Mouse (Mus musculus): ENCODE data around the gene Mrpl21. TPM values are rescaled to one million over a fixed set of nuclear protein-coding genes. Genes with fewer than 3 reads are reported as not detected.

Mrpl21 gene
- total and polyA plus RNA-seq, 3 experiments = 86.0 to 129 (median 116) TPM

- TF ChIP-seq TBP (conservative IDR thresholded peaks at IDR 0.05; ENCODE audit: low read depth, low read length) (no peak), ZNF384 (IDR thresholded peaks at IDR 0.05; ENCODE audit: low read depth, low read length) (no peak), SMC3 (IDR thresholded peaks at IDR 0.05; ENCODE audit: low read depth, low read length) (no peak), POLR2A (IDR thresholded peaks at IDR 0.05; ENCODE audit: low read depth, low read length) (no peak), MXI1 (IDR thresholded peaks at IDR 0.05; ENCODE audit: low read depth, low read length) (no peak), ELF1 (IDR thresholded peaks at IDR 0.05; ENCODE audit: low read depth, low read length) (no peak), ZC3H11A (IDR thresholded peaks at IDR 0.05; ENCODE audit: low read depth, low read length) (no peak), CHD1 (IDR thresholded peaks at IDR 0.05; ENCODE audit: low read depth, low read length) (no peak)
Measured at GRCm38 (mm10) chr19:3304017-3304416, 21.3 kb downstream of the Mrpl21 start (continued).

GRCm38 (mm10) chr19:3307175-3307949 is 24.7 kb downstream of the Mrpl21 start:
- H3K36me3 ChIP-seq (replicated peaks in 1 of 2; ENCODE audit: control insufficient read depth in 1 of 2, insufficient read depth in 1 of 2, low read length in 1 of 2) = no peaks in the 10 kb centered on the region
- H3K4me2 ChIP-seq (ENCODE audit: insufficient read depth, low read depth, poor library complexity, severe bottlenecking) = no peak overlapping the region
- no peak overlapping the region for H3K4me3 ChIP-seq (replicated peaks in 1 of 3; ENCODE audit: low read depth in 2 of 3, low read length in 2 of 3, poor library complexity in 1 of 3)
- H3K27ac ChIP-seq (ENCODE audit: insufficient read depth, low read depth) = no peak overlapping the region
- H3K27me3 ChIP-seq (replicated peaks) = peaks cover 3% of the 10 kb centered on the region
- DNase-seq (ENCODE audit: extremely low read depth) = no peak
- no peaks in the 10 kb centered on the region for H3K79me2 ChIP-seq (replicated peaks; ENCODE audit: control insufficient read depth, extremely low read depth, insufficient read depth, poor library complexity, severe bottlenecking)
- no peak for TF ChIP-seq NELFE (IDR thresholded peaks at IDR 0.05; ENCODE audit: low read depth, low read length)
- TF ChIP-seq ZNF384 (IDR thresholded peaks at IDR 0.05; ENCODE audit: low read depth, low read length) = no peak
- TF ChIP-seq ZC3H11A (IDR thresholded peaks at IDR 0.05; ENCODE audit: low read depth, low read length) = no peak
- no peak for TF ChIP-seq IRF4 (IDR thresholded peaks at IDR 0.05; ENCODE audit: low read depth, low read length)
- no peak for TF ChIP-seq HCFC1 (IDR thresholded peaks at IDR 0.05; ENCODE audit: low read depth, low read length)
- no peak for TF ChIP-seq MAZ (IDR thresholded peaks at IDR 0.05; ENCODE audit: low read depth, low read length)
- no peak for TF ChIP-seq EP300 (IDR thresholded peaks at IDR 0.05; ENCODE audit: low read length)
- no peak for TF ChIP-seq MAX (IDR thresholded peaks at IDR 0.05; ENCODE audit: low read length)
- no peak for TF ChIP-seq KAT2A (IDR thresholded peaks at IDR 0.05; ENCODE audit: insufficient replicate concordance, low read length)
- no peak for TF ChIP-seq USF1 (IDR thresholded peaks at IDR 0.05; ENCODE audit: low read depth, low read length)
- no peak for TF ChIP-seq JUN (IDR thresholded peaks at IDR 0.05; ENCODE audit: insufficient read depth, low read depth, low read length)
- in situ Hi-C loops (cut with MboI; ENCODE audit: low pct_ligation_motif_present, low pct_unique_long_range_greater_than_20kb, low sequenced_read_pairs) = no loop called here
- no peak overlapping the region for H3K9ac ChIP-seq (ENCODE audit: insufficient read depth, low read depth)
- dilution Hi-C loops (cut with MboI; ENCODE audit: extremely low pct_ligation_motif_present, extremely low pct_unique_long_range_greater_than_20kb, low sequenced_read_pairs) = no loop called here
- H3K4me1 ChIP-seq (ENCODE audit: control insufficient read depth in 1 of 2, insufficient read depth in 2 of 2) = peaks cover 4 to 8% of the 10 kb centered on the region in 2 experiments; a peak in 3 of 4 replicates
- peaks cover 4% of the 10 kb centered on the region for H3K9me3 ChIP-seq (replicated peaks; ENCODE audit: low read length)

GRCm38 (mm10) chr19:3319341-3319740 is 36.6 kb downstream of the Mrpl21 start:
- Histone ChIP-seq H3K4me1 (ENCODE audit: control insufficient read depth in 1 of 2, insufficient read depth in 2 of 2) (peaks cover 2 to 21% of the 10 kb centered on the region in 2 experiments), H3K27me3 (replicated peaks) (peaks cover 18% of the 10 kb centered on the region), H3K27ac (ENCODE audit: insufficient read depth, low read depth) (no peak overlapping the region), H3K79me2 (replicated peaks; ENCODE audit: control insufficient read depth, extremely low read depth, insufficient read depth, poor library complexity, severe bottlenecking) (no peaks in the 10 kb centered on the region), H3K9me3 (replicated peaks; ENCODE audit: low read length) (peaks cover 5% of the 10 kb centered on the region), H3K36me3 (replicated peaks in 1 of 2; ENCODE audit: control insufficient read depth in 1 of 2, insufficient read depth in 1 of 2, low read length in 1 of 2) (no peaks in the 10 kb centered on the region), H3K4me2 (ENCODE audit: insufficient read depth, low read depth, poor library complexity, severe bottlenecking) (no peak overlapping the region), H3K9ac (ENCODE audit: insufficient read depth, low read depth) (no peak overlapping the region), H3K4me3 (replicated peaks in 1 of 3; ENCODE audit: low read depth in 2 of 3, low read length in 2 of 3, poor library complexity in 1 of 3) (no peak overlapping the region)
- no peak for DNase-seq (ENCODE audit: extremely low read depth)
- in situ Hi-C loops (cut with MboI; ENCODE audit: low pct_ligation_motif_present, low pct_unique_long_range_greater_than_20kb, low sequenced_read_pairs) = no loop called here
- TF ChIP-seq MXI1 (IDR thresholded peaks at IDR 0.05; ENCODE audit: low read depth, low read length) (no peak), NELFE (IDR thresholded peaks at IDR 0.05; ENCODE audit: low read depth, low read length) (no peak), MAX (IDR thresholded peaks at IDR 0.05; ENCODE audit: low read length) (no peak), BHLHE40 (IDR thresholded peaks at IDR 0.05; ENCODE audit: low read depth, low read length) (no peak), ETS1 (conservative IDR thresholded peaks at IDR 0.05; ENCODE audit: low read depth, low read length) (no peak), SIN3A (IDR thresholded peaks at IDR 0.05; ENCODE audit: low read length) (no peak), RCOR1 (conservative IDR thresholded peaks at IDR 0.05; ENCODE audit: low read depth, low read length) (no peak), MAFK (IDR thresholded peaks at IDR 0.05; ENCODE audit: insufficient replicate concordance, low read length) (no peak), CHD2 (IDR thresholded peaks at IDR 0.05; ENCODE audit: low read length) (no peak), HCFC1 (IDR thresholded peaks at IDR 0.05; ENCODE audit: low read depth, low read length) (no peak), TBP (conservative IDR thresholded peaks at IDR 0.05; ENCODE audit: low read depth, low read length) (no peak), USF1 (IDR thresholded peaks at IDR 0.05; ENCODE audit: low read depth, low read length) (no peak), RAD21 (IDR thresholded peaks at IDR 0.05; ENCODE audit: low read depth, low read length) (no peak), CTCF (conservative IDR thresholded peaks at IDR 0.05 in 1 of 2, IDR thresholded peaks at IDR 0.05 in 1 of 2; ENCODE audit: low read depth in 2 of 2, low read length in 2 of 2) (no peak), PAX5 (IDR thresholded peaks at IDR 0.05; ENCODE audit: low read length) (no peak), UBTF (IDR thresholded peaks at IDR 0.05; ENCODE audit: low read depth, low read length) (no peak), MAZ (IDR thresholded peaks at IDR 0.05; ENCODE audit: low read depth, low read length) (no peak)
- dilution Hi-C loops (cut with MboI; ENCODE audit: extremely low pct_ligation_motif_present, extremely low pct_unique_long_range_greater_than_20kb, low sequenced_read_pairs) = no loop called here
